Mouse (Mus musculus): ENCODE data around the gene Ankrd63. TPM values are rescaled to one million over a fixed set of nuclear protein-coding genes. Genes with fewer than 3 reads are reported as not detected.

Gene Ankrd63
- polyA plus RNA-seq, 1 experiment from 2014 or later, result not detected

GRCm38 (mm10) chr2:118697311-118697877 lies 6.4 kb downstream of the Ankrd63 start:
- 32% methylated on average over 5 of the region's 5 CpGs for WGBS
- no peaks in the 10 kb centered on the region for H3K36me3 ChIP-seq
- H3K4me1 ChIP-seq, result peaks cover 15% of the 10 kb centered on the region
- H3K9me3 ChIP-seq (replicated peaks), result no peaks in the 10 kb centered on the region
- H3K27me3 ChIP-seq (ENCODE audit: low read depth, poor library complexity, severe bottlenecking), result peaks cover 97% of the 10 kb centered on the region
- H3K27ac ChIP-seq, result no peak overlapping the region
- no peak overlapping the region for H3K4me3 ChIP-seq
- DNase-seq (ENCODE audit: low spot score), result no peak

GRCm38 (mm10) chr2:118696451-118697308 lies 7.1 kb downstream of the Ankrd63 start:
- Histone ChIP-seq H3K27me3 (ENCODE audit: low read depth, poor library complexity, severe bottlenecking) (peaks cover 97% of the 10 kb centered on the region), H3K36me3 (no peaks in the 10 kb centered on the region), H3K4me3 (no peak overlapping the region), H3K27ac (no peak overlapping the region), H3K4me1 (peaks cover 11% of the 10 kb centered on the region), H3K9me3 (replicated peaks) (no peaks in the 10 kb centered on the region)
- 54% methylated on average over 21 of the region's 21 CpGs for WGBS
- no peak for DNase-seq (ENCODE audit: low spot score)

GRCm38 (mm10) chr2:118695677-118696232 lies 8.0 kb downstream of the Ankrd63 start:
- Histone ChIP-seq H3K27ac (no peak overlapping the region), H3K27me3 (ENCODE audit: low read depth, poor library complexity, severe bottlenecking) (peaks cover 89% of the 10 kb centered on the region), H3K9me3 (replicated peaks) (no peaks in the 10 kb centered on the region), H3K4me3 (no peak overlapping the region), H3K36me3 (no peaks in the 10 kb centered on the region), H3K4me1 (peaks cover 6% of the 10 kb centered on the region)
- DNase-seq (ENCODE audit: low spot score), result peak; percentile 68
- WGBS, result 30% methylated on average over 11 of the region's 11 CpGs

GRCm38 (mm10) chr2:118693370-118693966 lies 10.3 kb downstream of the Ankrd63 start:
- Histone ChIP-seq H3K36me3 (no peaks in the 10 kb centered on the region), H3K27ac (no peak overlapping the region), H3K27me3 (ENCODE audit: low read depth, poor library complexity, severe bottlenecking) (peaks cover 83% of the 10 kb centered on the region), H3K9me3 (replicated peaks) (no peaks in the 10 kb centered on the region), H3K4me3 (no peak overlapping the region), H3K4me1 (no peaks in the 10 kb centered on the region)
- WGBS, result 89% methylated on average over 19 of the region's 19 CpGs
- no peak for DNase-seq (ENCODE audit: low spot score)

- Histone ChIP-seq H3K4me1 (no peaks in the 10 kb centered on the region), H3K9me3 (replicated peaks) (no peaks in the 10 kb centered on the region), H3K27ac (no peak overlapping the region), H3K27me3 (ENCODE audit: low read depth, poor library complexity, severe bottlenecking) (peaks cover 48% of the 10 kb centered on the region), H3K36me3 (no peaks in the 10 kb centered on the region), H3K4me3 (no peak overlapping the region)
- no peak for DNase-seq (ENCODE audit: low spot score)
- WGBS, result 79% methylated on average over 10 of the region's 10 CpGs
These were observed 13.9 kb downstream of the Ankrd63 start for GRCm38 (mm10) chr2:118689875-118690274.

GRCm38 (mm10) chr2:118687791-118688190 lies 16.0 kb downstream of the Ankrd63 start:
- Histone ChIP-seq H3K4me1 (0 out of 2 replicates have a peak, but pooled peaks cover 2% of the 10 kb centered on the region), H3K4me3 (no peak overlapping the region), H3K27ac (no peak overlapping the region), H3K27me3 (ENCODE audit: low read depth, poor library complexity, severe bottlenecking) (peaks cover 34% of the 10 kb centered on the region; the same call in 1 of the 2 replicates), H3K9me3 (replicated peaks) (no peaks in the 10 kb centered on the region), H3K36me3 (no peaks in the 10 kb centered on the region)
- 92% methylated on average over 3 of the region's 3 CpGs for WGBS
- no peak for DNase-seq (ENCODE audit: low spot score)

GRCm38 (mm10) chr2:118686693-118687092 lies 17.1 kb downstream of the Ankrd63 start:
- 82% methylated on average over 8 of the region's 8 CpGs for WGBS
- Histone ChIP-seq H3K4me1 (peaks cover 12% of the 10 kb centered on the region), H3K27ac (no peak overlapping the region), H3K9me3 (replicated peaks) (no peaks in the 10 kb centered on the region), H3K27me3 (ENCODE audit: low read depth, poor library complexity, severe bottlenecking) (peaks cover 29% of the 10 kb centered on the region; the same call in 1 of the 2 replicates), H3K4me3 (no peak overlapping the region), H3K36me3 (no peaks in the 10 kb centered on the region)
- DNase-seq (ENCODE audit: low spot score), result no peak

- Histone ChIP-seq H3K4me1 (peaks cover 12% of the 10 kb centered on the region), H3K9me3 (replicated peaks) (no peaks in the 10 kb centered on the region), H3K4me3 (no peak overlapping the region), H3K27me3 (ENCODE audit: low read depth, poor library complexity, severe bottlenecking) (peaks cover 37% of the 10 kb centered on the region), H3K36me3 (no peaks in the 10 kb centered on the region), H3K27ac (no peak overlapping the region)
- no peak for DNase-seq (ENCODE audit: low spot score)
- WGBS, result 90% methylated on average over 4 of the region's 4 CpGs
These were observed 18.7 kb downstream of the Ankrd63 start for GRCm38 (mm10) chr2:118685088-118685487.

GRCm38 (mm10) chr2:118682544-118683260 lies 21.1 kb downstream of the Ankrd63 start:
- H3K9me3 ChIP-seq (replicated peaks), result no peaks in the 10 kb centered on the region
- WGBS, result 40% methylated on average over 8 of the region's 8 CpGs
- no peak for DNase-seq (ENCODE audit: low spot score)
- peaks cover 49% of the 10 kb centered on the region for H3K27me3 ChIP-seq (ENCODE audit: low read depth, poor library complexity, severe bottlenecking)
- peaks cover 14% of the 10 kb centered on the region for H3K4me1 ChIP-seq
- H3K27ac ChIP-seq, result no peak overlapping the region; the same call in 1 of the 2 replicates
- no peak overlapping the region for H3K4me3 ChIP-seq
- no peaks in the 10 kb centered on the region for H3K36me3 ChIP-seq

GRCm38 (mm10) chr2:118680926-118681325 lies 22.8 kb downstream of the Ankrd63 start:
- 92% methylated on average over 6 of the region's 6 CpGs for WGBS
- Histone ChIP-seq H3K4me3 (no peak overlapping the region), H3K36me3 (no peaks in the 10 kb centered on the region), H3K27me3 (ENCODE audit: low read depth, poor library complexity, severe bottlenecking) (peaks cover 67% of the 10 kb centered on the region), H3K27ac (no peak overlapping the region), H3K4me1 (peaks cover 25% of the 10 kb centered on the region), H3K9me3 (replicated peaks) (no peaks in the 10 kb centered on the region)
- no peak for DNase-seq (ENCODE audit: low spot score)

- no peak overlapping the region for H3K27ac ChIP-seq
- peaks cover 25% of the 10 kb centered on the region for H3K4me1 ChIP-seq
- H3K4me3 ChIP-seq, result no peak overlapping the region
- H3K27me3 ChIP-seq (ENCODE audit: low read depth, poor library complexity, severe bottlenecking), result peaks cover 80% of the 10 kb centered on the region
- DNase-seq (ENCODE audit: low spot score), result no peak
- H3K9me3 ChIP-seq (replicated peaks), result no peaks in the 10 kb centered on the region
- no peaks in the 10 kb centered on the region for H3K36me3 ChIP-seq
- 84% methylated on average over 3 of the region's 3 CpGs for WGBS
These were observed 24.2 kb downstream of the Ankrd63 start for GRCm38 (mm10) chr2:118679577-118679976.

- Histone ChIP-seq H3K9me3 (replicated peaks) (no peaks in the 10 kb centered on the region), H3K36me3 (no peaks in the 10 kb centered on the region), H3K4me1 (peaks cover 23% of the 10 kb centered on the region), H3K4me3 (peak overlapping the region; percentile 56), H3K27ac (peak overlapping the region; percentile 54; the same call in 1 of the 2 replicates), H3K27me3 (ENCODE audit: low read depth, poor library complexity, severe bottlenecking) (peaks cover 93% of the 10 kb centered on the region)
- WGBS, result 8% methylated on average over 4 of the region's 4 CpGs
- DNase-seq (ENCODE audit: low spot score), result no peak
These were observed 25.9 kb downstream of the Ankrd63 start for GRCm38 (mm10) chr2:118677817-118678216.

Measured in limb, embryonic 10.5 days (tissue).